Mouse (Mus musculus) embryonic facial prominence, embryonic 13.5 days (tissue): ENCODE measurements around the gene Cd44. TPM values are rescaled to one million over a fixed set of nuclear protein-coding genes. Genes with fewer than 3 reads are reported as not detected.

Experiments
- ATAC-seq: fragments of 200-750 bp; cut with Nextera tagmentation; 2 replicates; pipeline ENCODE4 v1.8.0; 2017; ENCODE audit warnings: low read depth; ENCODE audit not compliant: insufficient number of reproducible peaks, insufficient read depth, low FRiP score, low TSS enrichment
- H3K27ac ChIP-seq: fragments of 300-500 bp; sonication (generic); 2 replicates; pipeline ENCODE4 v1.5.1; 2015; ENCODE audit warnings: moderate library complexity, mild to moderate bottlenecking, inconsistent platforms
- H3K27me3 ChIP-seq: fragments of 300-500 bp; sonication (generic); 2 replicates; pipeline ENCODE4 v1.6.1; 2015; ENCODE audit warnings: mild to moderate bottlenecking, inconsistent platforms
- H3K36me3 ChIP-seq: fragments of 300-500 bp; sonication (generic); 2 replicates; pipeline ENCODE4 v1.6.1; 2015; ENCODE audit warnings: mild to moderate bottlenecking, inconsistent platforms
- H3K4me1 ChIP-seq: fragments of 300-500 bp; sonication (generic); 2 replicates; pipeline ENCODE4 v1.6.1; 2015; ENCODE audit warnings: inconsistent platforms
- H3K4me2 ChIP-seq: fragments of 300-500 bp; sonication (generic); 2 replicates; pipeline ENCODE4 v1.6.1; 2015; ENCODE audit warnings: moderate library complexity, mild to moderate bottlenecking, inconsistent platforms
- H3K4me3 ChIP-seq: fragments of 300-500 bp; sonication (generic); 2 replicates; pipeline ENCODE4 v1.5.1; 2015; ENCODE audit warnings: mild to moderate bottlenecking, inconsistent platforms
- H3K9ac ChIP-seq: fragments of 300-500 bp; sonication (generic); 2 replicates; pipeline ENCODE4 v1.6.1; 2015; ENCODE audit warnings: mild to moderate bottlenecking, inconsistent platforms
- H3K9me3 ChIP-seq: fragments of 300-500 bp; sonication (generic); 2 replicates; pipeline ENCODE4 v1.6.1; 2016; ENCODE audit warnings: inconsistent platforms
- WGBS: fragments of 180-500 bp; shearing (Covaris S2); methylation state at CpG from one replicate; pipeline ENCODE4 v1.1.7; 2015; ENCODE audit warnings: mixed read lengths; 5-methylcytosine and 5-hydroxymethylcytosine counted together
- polyA plus RNA-seq: library from polyadenylated mRNA; unstranded; fragments of >200 nt; fragmentation: Nextera tagmentation; extraction: Ambion mirVana; gene quantifications from 2 replicates; pipeline ENCODE4 v1.2.1, GENCODE M21; 2015

The Cd44 gene
- 22.7 and 25.5 TPM in 2 replicates for polyA plus RNA-seq

DNA sequence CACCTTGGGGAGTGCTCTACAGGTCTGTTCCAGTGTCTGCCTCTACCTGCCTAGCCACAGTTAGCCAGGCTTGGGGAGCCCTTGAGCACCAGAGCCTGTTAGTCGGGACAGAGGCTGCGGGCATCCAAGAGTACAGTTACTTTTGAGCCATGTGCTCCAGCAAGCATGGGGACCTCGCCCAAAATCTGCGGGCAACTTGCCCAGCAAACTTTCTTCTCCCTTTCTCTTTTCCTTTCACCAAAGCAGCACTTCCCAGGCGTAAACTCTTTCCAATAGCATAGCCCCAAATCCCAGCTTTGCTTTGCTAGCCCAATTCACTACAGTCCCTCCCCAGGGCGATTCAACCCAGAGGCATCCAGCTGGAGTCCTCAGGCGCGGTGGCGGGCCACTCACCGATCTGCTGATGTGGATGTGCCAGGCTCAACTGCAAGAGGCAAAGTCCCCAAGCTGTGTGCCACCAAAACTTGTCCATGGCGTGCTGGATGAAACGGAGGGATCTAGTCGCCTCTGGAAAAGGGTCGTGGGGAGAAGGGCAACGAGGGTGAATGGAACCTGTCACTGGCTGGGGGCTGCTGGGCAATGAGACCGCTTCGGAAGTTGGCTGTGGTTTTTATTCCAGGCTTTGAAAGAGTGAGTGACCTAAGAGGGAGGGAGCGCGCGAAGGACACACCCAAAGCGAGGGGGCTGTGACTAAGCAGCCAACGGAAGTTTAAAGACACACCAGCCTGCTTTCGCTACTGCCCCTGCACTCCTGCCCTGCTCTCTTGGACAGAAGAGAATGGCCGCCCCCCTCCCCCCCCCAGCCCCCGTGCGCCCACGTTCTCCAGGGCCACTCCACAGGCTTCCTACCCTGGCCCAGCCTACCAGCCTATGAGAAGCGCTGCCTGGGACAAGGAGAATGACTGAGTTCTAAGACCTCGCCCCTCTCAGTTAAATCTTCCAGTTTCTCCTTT lies at the start of gene Cd44:
Cd44 (minus strand) TSS at position 791 of the 953 bp plus-strand sequence.
- Histone ChIP-seq H3K4me3 (peak within 1 kb of the TSS; percentile 57), H3K4me1 (peaks cover 22% of the 10 kb centered on the region), H3K9me3 (no peaks in the 10 kb centered on the region), H3K27me3 (no peaks in the 10 kb centered on the region), H3K27ac (peak within 1 kb of the TSS; percentile 60), H3K9ac (peak within 1 kb of the TSS; percentile 78), H3K36me3 (no peaks in the 10 kb centered on the region), H3K4me2 (peak within 1 kb of the TSS; percentile 81)
- WGBS, result 1% methylated on average over 29 of the region's 29 CpGs
- 0 out of 2 replicates have a peak, but pooled peaks have one; percentile 57 for ATAC-seq

- H3K4me2 ChIP-seq, result no peak overlapping the region
- peaks cover 19% of the 10 kb centered on the region for H3K4me1 ChIP-seq
- H3K27me3 ChIP-seq, result no peaks in the 10 kb centered on the region
- H3K9me3 ChIP-seq, result no peaks in the 10 kb centered on the region
- no peaks in the 10 kb centered on the region for H3K36me3 ChIP-seq
- no peak overlapping the region for H3K27ac ChIP-seq
- whole genome bisulfite sequencing, result 75% methylated on average over 4 of the region's 4 CpGs
- ATAC-seq, result no peak
- no peak overlapping the region for H3K9ac ChIP-seq
- no peak overlapping the region for H3K4me3 ChIP-seq
These were observed 47.0 kb upstream of the Cd44 start for GRCm38 (mm10) chr2:102948481-102948857.

- Histone ChIP-seq H3K27ac (no peak overlapping the region), H3K9me3 (no peaks in the 10 kb centered on the region), H3K4me3 (no peak overlapping the region), H3K9ac (no peak overlapping the region), H3K4me2 (no peak overlapping the region), H3K36me3 (no peaks in the 10 kb centered on the region), H3K27me3 (no peaks in the 10 kb centered on the region), H3K4me1 (peaks cover 24% of the 10 kb centered on the region)
- 88% methylated on average over 5 of the region's 5 CpGs for WGBS
- ATAC-seq, result no peak
These were observed 46.5 kb upstream of the Cd44 start for GRCm38 (mm10) chr2:102947846-102948480.

GRCm38 (mm10) chr2:102945111-102945510 lies 43.6 kb upstream of the Cd44 start:
- H3K4me1 ChIP-seq, result peaks cover 42% of the 10 kb centered on the region
- no peak overlapping the region for H3K4me2 ChIP-seq
- H3K27ac ChIP-seq, result peak overlapping the region; percentile 89
- H3K4me3 ChIP-seq, result no peak overlapping the region
- WGBS, result 21% methylated on average over 1 of the region's 1 CpGs
- no peak overlapping the region for H3K9ac ChIP-seq
- no peaks in the 10 kb centered on the region for H3K27me3 ChIP-seq
- ATAC-seq, result no peak
- H3K36me3 ChIP-seq, result no peaks in the 10 kb centered on the region
- H3K9me3 ChIP-seq, result no peaks in the 10 kb centered on the region

DNA sequence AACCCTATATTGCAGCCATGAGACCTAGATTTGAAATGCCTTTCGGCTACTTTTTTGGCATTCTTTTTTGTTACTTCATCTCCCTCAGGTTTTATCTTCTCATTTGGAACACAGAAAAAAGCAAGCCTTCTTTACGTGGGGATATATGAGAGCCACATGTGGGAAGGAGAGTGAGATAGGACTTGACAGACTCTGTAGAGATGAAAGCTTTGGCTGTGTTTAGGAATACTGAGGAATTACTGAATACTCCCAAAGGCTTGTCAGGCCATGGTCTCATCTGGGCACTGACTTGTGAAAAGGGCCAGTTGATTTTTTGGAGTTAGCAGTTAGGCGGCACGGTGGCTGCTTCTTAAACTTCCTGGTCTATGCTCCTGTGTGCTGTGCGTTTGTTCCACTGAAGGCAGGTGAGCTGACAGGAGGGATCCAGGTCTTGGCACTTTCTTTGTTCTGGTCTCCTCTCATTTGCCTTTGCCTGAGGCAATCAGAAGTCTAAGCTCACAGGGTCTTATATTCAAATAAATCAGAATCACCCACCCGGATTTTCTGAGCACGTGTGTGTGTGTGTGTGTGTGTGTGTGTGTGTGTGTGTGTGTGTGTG lies 43.0 kb upstream of the Cd44 start:
- Histone ChIP-seq H3K4me2 (peak overlapping the region; percentile 9; the same call in 1 of the 2 replicates), H3K9ac (no peak overlapping the region)
- WGBS, result 36% methylated on average over 7 of the region's 7 CpGs

GRCm38 (mm10) chr2:102943983-102944382 lies 42.5 kb upstream of the Cd44 start:
- Histone ChIP-seq H3K9ac (no peak overlapping the region), H3K4me2 (peak overlapping the region; percentile 9; the same call in 1 of the 2 replicates), H3K4me1 (peaks cover 42% of the 10 kb centered on the region), H3K9me3 (no peaks in the 10 kb centered on the region), H3K27me3 (no peaks in the 10 kb centered on the region), H3K27ac (peak overlapping the region; percentile 89), H3K4me3 (no peak overlapping the region), H3K36me3 (no peaks in the 10 kb centered on the region)
- peak; percentile 81 for ATAC-seq
- WGBS, result 19% methylated on average over 6 of the region's 6 CpGs

More for the DNA sequence above, 43.0 kb upstream of the Cd44 start:
- H3K4me3 ChIP-seq, result no peak overlapping the region
- H3K36me3 ChIP-seq, result no peaks in the 10 kb centered on the region
- no peaks in the 10 kb centered on the region for H3K9me3 ChIP-seq
- peak overlapping the region; percentile 89 for H3K27ac ChIP-seq
- peaks cover 42% of the 10 kb centered on the region for H3K4me1 ChIP-seq
- no peaks in the 10 kb centered on the region for H3K27me3 ChIP-seq
- no peak for ATAC-seq

GRCm38 (mm10) chr2:102942782-102943080 lies 41.3 kb upstream of the Cd44 start:
- H3K27me3 ChIP-seq, result no peaks in the 10 kb centered on the region
- H3K36me3 ChIP-seq, result no peaks in the 10 kb centered on the region
- H3K9me3 ChIP-seq, result no peaks in the 10 kb centered on the region
- WGBS, result 62% methylated on average over 3 of the region's 3 CpGs
- no peak overlapping the region for H3K9ac ChIP-seq
- H3K4me1 ChIP-seq, result peaks cover 42% of the 10 kb centered on the region
- no peak overlapping the region for H3K4me2 ChIP-seq
- H3K27ac ChIP-seq, result peak overlapping the region; percentile 89; the same call in 1 of the 2 replicates
- H3K4me3 ChIP-seq, result no peak overlapping the region
- no peak for ATAC-seq

- Histone ChIP-seq H3K36me3 (no peaks in the 10 kb centered on the region), H3K4me1 (peaks cover 42% of the 10 kb centered on the region), H3K4me3 (no peak overlapping the region), H3K27me3 (no peaks in the 10 kb centered on the region), H3K9ac (no peak overlapping the region), H3K9me3 (no peaks in the 10 kb centered on the region), H3K27ac (peak overlapping the region; percentile 89), H3K4me2 (no peak overlapping the region)
- ATAC-seq, result no peak
- WGBS, result 45% methylated on average over 10 of the region's 10 CpGs
These were observed 40.7 kb upstream of the Cd44 start for GRCm38 (mm10) chr2:102941937-102942781.

- H3K27me3 ChIP-seq, result no peaks in the 10 kb centered on the region
- H3K9me3 ChIP-seq, result no peaks in the 10 kb centered on the region
- H3K4me3 ChIP-seq, result no peak overlapping the region
- ATAC-seq, result no peak
- H3K4me2 ChIP-seq, result no peak overlapping the region
- H3K9ac ChIP-seq, result no peak overlapping the region
- H3K27ac ChIP-seq, result no peak overlapping the region
- H3K36me3 ChIP-seq, result no peaks in the 10 kb centered on the region
- WGBS, result 68% methylated on average over 8 of the region's 8 CpGs
- peaks cover 42% of the 10 kb centered on the region for H3K4me1 ChIP-seq
These were observed 39.4 kb upstream of the Cd44 start for GRCm38 (mm10) chr2:102940813-102941361.

DNA sequence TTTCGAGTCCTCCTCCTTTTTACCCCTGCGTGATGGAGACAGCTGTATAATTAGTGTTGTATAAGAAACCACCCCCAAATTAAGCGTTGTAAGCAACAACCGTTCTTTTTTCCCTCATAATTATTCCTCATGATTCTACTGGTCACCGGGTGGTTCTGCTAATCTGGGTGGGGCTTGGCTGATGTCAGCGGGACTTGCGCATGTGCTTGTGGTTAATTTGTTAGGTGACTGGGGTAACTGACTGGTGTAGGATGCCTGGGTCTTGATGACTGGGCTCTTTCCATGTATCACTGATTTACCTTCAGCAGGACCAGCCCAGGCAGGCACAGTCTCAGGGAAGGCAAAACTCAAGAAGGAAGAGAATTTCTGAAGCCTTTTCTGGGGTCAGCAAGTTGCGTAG lies 38.7 kb upstream of the Cd44 start:
- Histone ChIP-seq H3K4me2 (no peak overlapping the region), H3K27me3 (no peaks in the 10 kb centered on the region), H3K9ac (no peak overlapping the region), H3K4me3 (no peak overlapping the region), H3K4me1 (peaks cover 38% of the 10 kb centered on the region), H3K36me3 (no peaks in the 10 kb centered on the region), H3K27ac (no peak overlapping the region), H3K9me3 (no peaks in the 10 kb centered on the region)
- ATAC-seq, result no peak
- 87% methylated on average over 8 of the region's 8 CpGs for WGBS

GRCm38 (mm10) chr2:102936886-102937285 lies 35.4 kb upstream of the Cd44 start:
- WGBS, result 43% methylated on average over 3 of the region's 3 CpGs
- Histone ChIP-seq H3K4me2 (no peak overlapping the region), H3K4me1 (peaks cover 14% of the 10 kb centered on the region), H3K27ac (no peak overlapping the region), H3K9me3 (no peaks in the 10 kb centered on the region), H3K27me3 (no peaks in the 10 kb centered on the region), H3K9ac (no peak overlapping the region), H3K36me3 (no peaks in the 10 kb centered on the region), H3K4me3 (no peak overlapping the region)
- ATAC-seq, result no peak
